Mouse (Mus musculus) liver, adult 10 weeks (tissue): ENCODE measurements around the gene Sumo3. TPM values are rescaled to one million over a fixed set of nuclear protein-coding genes. Genes with fewer than 3 reads are reported as not detected.

Experiments used
- polyA plus RNA-seq: library from polyadenylated mRNA; stranded (reverse); fragments of 350-450 nt; fragmentation: Illumina TruSeq; extraction: RNeasy Lipid Tissue Mini Kit (QIAGEN cat#74804); gene quantifications from one replicate; pipeline ENCODE4 v1.2.3, GENCODE M21; 2014; ENCODE audit warnings: low read depth, low replicate concordance

Gene Sumo3
- polyA plus RNA-seq, result 72.2 TPM

DNA sequence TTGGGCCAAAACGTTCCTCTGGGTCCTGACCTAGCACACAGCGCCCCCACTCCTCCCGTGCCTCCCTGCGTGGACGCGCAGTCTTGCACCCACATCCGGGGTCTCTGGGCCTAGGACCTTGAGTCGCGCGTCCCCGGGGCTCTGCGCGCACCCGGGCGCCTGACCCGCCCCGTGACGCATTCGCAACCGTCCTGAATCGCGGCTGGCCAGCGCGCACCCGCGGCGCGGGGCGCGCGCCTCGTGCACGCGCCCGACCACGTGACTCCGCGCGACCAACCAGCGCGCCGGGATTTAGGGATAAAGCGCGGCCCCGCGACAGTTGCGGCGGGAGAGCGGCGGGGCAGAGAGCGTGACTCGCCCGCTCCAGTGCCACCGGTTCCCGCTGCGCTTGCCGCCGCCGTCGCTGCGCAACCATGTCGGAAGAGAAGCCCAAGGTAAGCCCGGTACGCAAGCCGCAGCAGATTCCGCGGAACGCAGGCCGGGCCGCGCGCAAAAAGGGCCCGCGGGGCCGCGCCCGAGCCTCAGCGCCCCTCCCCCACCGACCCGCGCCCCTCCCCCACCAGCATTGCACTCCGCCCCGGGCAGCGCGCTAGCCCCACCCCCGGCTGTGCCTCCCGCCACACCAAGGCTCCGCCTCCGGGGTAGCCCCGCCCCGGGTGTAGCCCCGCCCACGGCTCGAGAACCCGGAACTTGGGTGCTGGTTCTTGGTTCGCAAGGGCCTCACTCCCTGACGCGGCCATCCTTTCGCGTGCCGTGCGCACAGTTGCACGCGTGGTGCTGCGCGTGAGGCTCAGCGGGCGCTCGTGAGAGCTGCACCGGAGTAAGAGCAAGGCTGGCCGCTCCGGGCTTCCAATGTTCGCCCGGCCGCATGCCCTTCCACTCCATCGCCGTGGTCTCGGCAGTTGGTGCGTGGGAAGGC, at the start of gene Sumo3, which contains the start of gene Gm49325:
Sumo3 (plus strand) TSS at position 190 of the 919 bp plus-strand sequence.
Gm49325 (plus strand) TSS at position 290 of the 919 bp plus-strand sequence.

DNA sequence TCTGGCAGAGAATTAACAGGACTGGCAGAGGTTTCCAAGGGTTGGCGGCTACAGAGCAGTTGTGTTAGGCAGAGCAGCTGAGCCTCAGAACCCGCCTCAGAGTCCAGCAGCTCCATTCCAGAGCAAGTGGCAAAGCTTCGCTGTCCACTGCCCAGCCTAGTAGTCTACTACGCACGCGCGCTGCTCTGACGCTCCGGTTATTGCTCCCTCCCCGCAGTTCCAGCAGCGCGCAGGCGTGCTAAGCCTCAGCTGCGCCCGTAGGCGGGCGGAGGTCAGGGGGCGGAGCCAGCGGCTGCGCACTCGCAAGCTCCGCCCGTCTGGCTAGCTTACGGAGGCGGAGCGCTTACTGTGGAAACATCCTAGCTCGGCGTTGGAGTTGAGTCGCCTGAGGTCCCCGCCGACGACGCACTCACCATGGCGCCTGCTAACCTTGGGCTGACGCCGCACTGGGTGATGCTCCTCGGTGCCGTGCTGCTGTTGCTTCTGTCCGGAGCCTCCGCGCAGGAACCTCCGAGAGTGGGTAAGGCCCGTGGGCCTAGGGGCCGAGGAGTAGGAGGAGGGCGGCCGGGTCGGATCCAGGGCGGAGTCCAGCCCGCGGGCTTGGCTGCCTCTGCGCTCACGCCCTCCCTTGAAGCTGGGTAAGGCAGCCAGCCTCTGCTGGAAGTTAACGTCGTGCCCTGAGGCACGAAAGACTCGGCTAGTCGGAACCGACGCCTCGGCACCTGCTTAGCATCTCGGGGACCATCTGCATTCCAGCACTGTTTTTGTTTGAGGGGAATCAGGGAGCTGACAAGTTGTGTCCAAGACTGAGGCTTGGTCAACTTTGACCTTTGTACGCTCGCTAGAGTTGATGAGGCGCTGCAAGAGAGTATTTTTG, 24.3 kb upstream of the Sumo3 start, which contains the start of gene Pttg1ip:
Pttg1ip (plus strand) TSS at position 313 of the 877 bp plus-strand sequence.

DNA sequence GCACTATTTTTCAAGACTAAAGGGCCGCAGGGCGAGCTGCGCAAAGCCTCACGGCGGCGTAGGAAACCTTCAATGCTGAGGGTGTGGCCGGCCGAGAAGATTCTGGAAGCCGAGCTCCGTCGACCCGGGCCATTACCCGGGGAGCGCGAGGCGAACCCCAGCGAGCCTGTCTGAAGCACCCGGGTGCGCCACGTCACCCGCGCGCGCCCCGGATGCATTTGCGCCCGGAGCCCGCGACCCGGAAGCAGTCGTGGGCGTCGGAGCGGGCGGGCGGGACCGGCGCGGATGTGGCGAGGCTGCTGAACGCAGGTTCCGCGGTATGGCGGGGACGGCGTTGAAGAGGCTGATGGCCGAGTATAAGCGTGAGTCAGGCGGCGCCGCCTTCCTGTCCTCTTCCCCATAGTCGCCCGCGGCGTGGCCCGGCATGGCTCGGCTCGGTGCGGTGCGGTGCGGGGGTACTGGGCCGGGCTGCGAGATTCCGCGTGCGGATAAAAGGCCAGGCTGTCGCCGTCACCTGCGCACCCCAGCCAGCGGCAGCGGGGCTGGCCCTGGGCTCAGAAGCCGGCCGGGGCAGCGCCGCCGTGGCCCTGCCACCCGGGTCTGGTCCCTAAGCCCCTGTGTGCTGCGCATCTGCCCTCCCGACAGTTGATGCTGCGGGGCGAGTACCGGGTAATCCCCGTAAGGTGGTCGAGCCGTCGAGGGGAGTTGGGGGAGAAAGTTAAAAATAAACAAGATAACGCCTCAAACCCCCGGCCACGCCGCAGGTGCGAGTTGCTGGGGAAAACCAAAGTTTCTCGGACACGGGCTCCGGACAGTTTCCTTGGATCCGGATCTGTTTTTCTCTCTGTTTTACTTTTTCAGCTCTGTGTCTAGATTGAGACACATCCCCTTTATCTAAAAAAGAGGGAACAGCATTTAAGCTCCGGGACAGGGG, 16.4 kb downstream of the Sumo3 start, which contains the start of gene Ube2g2:
Ube2g2 (plus strand) TSS at position 221 of the 934 bp plus-strand sequence.

Other genes with a start within 250 kb of the Sumo3 start
- 2.9 TPM for gene Adarb1, start 187.8 kb upstream of the Sumo3 start, polyA plus RNA-seq
- gene Fam207a, start 90.3 kb upstream of the Sumo3 start, polyA plus RNA-seq, result 1.5 TPM
- gene Itgb2, start 75.8 kb upstream of the Sumo3 start, polyA plus RNA-seq, result 1.2 TPM
- 158 TPM for gene Pttg1ip, start 24.4 kb upstream of the Sumo3 start, polyA plus RNA-seq
- not detected for gene Gm49325, start 100 bp downstream of the Sumo3 start, polyA plus RNA-seq
- 10.8 TPM for gene Ube2g2, start 16.2 kb downstream of the Sumo3 start, polyA plus RNA-seq
- not detected for gene Tspear, start 80.5 kb downstream of the Sumo3 start, polyA plus RNA-seq
- gene Gm19402, start 84.7 kb downstream of the Sumo3 start, polyA plus RNA-seq, result not detected
- not detected for gene Gm9508, start 91.1 kb downstream of the Sumo3 start, polyA plus RNA-seq
- not detected for gene Gm10272, start 100.5 kb downstream of the Sumo3 start, polyA plus RNA-seq
- not detected for gene Gm10024, start 105.4 kb downstream of the Sumo3 start, polyA plus RNA-seq
- not detected for gene Gm10142, start 109.7 kb downstream of the Sumo3 start, polyA plus RNA-seq
- gene Krtap12-1, start 114.5 kb downstream of the Sumo3 start, polyA plus RNA-seq, result not detected
- gene Gm10100, start 120.4 kb downstream of the Sumo3 start, polyA plus RNA-seq, result not detected
- not detected for gene Gm18596, start 136.5 kb downstream of the Sumo3 start, polyA plus RNA-seq
- not detected for gene Gm9736, start 145.3 kb downstream of the Sumo3 start, polyA plus RNA-seq
- gene Gm3233, start 153.6 kb downstream of the Sumo3 start, polyA plus RNA-seq, result not detected
- not detected for gene Gm3238, start 165.2 kb downstream of the Sumo3 start, polyA plus RNA-seq
- gene Gm7138, start 170.8 kb downstream of the Sumo3 start, polyA plus RNA-seq, result not detected
- gene Gm3250, start 176.4 kb downstream of the Sumo3 start, polyA plus RNA-seq, result not detected
- gene Gm7137, start 182.1 kb downstream of the Sumo3 start, polyA plus RNA-seq, result not detected
- not detected for gene Gm9639, start 189.0 kb downstream of the Sumo3 start, polyA plus RNA-seq
- gene Gm19668, start 193.0 kb downstream of the Sumo3 start, polyA plus RNA-seq, result not detected
- not detected for gene Gm9507, start 205.7 kb downstream of the Sumo3 start, polyA plus RNA-seq
- gene Gm2696, start 208.6 kb downstream of the Sumo3 start, polyA plus RNA-seq, result not detected
- gene Krtap10-4, start 221.0 kb downstream of the Sumo3 start, polyA plus RNA-seq, result not detected
- not detected for gene Krtap10-10, start 229.8 kb downstream of the Sumo3 start, polyA plus RNA-seq
- gene Gm36176, start 240.7 kb downstream of the Sumo3 start, polyA plus RNA-seq, result not detected
- not detected for gene Gm10318, start 246.8 kb downstream of the Sumo3 start, polyA plus RNA-seq